Mouse (Mus musculus) ovary, postnatal 10 days (tissue): ENCODE measurements around the gene Fbxl14.
A peak's percentile ranks its signal among the peaks of the same experiment; 100 is the strongest.
"Not testable (repeated sequence)": the region's sequence is repeated elsewhere in the genome, so short reads cannot be mapped to it uniquely, and the experiment has no call there.

Source experiments
- DNase-seq: peaks from one replicate; pipeline ENCODE4 v3.0.0; 2022; ENCODE audit warnings: low spot score

The Fbxl14 gene

DNA sequence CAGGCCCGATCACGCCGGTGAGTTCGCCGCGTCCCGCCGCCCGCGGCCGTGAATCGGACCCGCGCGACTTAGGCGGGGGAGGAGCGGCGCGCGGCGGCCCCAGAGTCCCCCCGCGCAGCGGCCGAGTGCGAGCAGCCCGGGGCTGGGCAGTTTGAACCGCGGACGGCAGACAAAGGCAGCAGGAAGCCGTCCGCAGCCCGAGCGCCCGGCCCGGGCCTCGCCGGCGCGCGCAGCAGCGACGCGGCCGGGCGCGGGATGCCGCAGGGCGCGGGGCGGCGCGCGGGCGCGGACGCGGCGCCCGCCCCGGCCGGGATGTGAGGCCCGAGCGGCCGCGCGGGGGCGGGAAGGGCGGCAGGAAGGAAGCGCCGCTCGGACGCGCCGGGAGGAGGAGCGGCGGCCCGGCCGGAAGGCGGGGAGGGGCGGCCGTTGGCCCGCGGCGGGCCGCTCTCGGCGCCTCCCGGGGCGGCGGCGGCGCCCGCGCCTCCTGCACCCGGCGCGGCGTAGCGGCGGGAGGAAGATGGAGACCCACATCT lies at the start of gene Fbxl14:
TSS of gene Fbxl14 (plus strand) at position 326 of the 533 bp plus-strand sequence.
- DNase-seq = no peak

DNA sequence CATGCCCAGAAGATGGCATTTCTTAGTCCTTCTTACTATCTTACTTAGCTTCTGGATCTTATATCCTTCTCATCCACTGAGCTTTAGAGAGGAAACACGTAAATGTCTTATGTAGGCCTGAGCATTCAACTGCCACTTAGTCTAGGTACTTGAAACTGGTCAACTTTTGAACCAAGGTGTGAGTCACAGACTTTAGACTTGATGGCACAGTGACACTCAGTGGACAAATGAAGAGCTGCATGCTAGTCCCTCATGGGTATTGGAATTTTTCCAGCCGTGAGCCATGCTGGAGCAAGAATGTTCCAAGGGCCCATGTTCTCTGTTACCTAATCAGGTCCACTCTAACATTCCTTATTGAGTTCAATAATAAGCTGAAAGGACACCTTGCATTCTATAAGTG lies 49.0 kb upstream of the Fbxl14 start:
- no peak for DNase-seq

DNA sequence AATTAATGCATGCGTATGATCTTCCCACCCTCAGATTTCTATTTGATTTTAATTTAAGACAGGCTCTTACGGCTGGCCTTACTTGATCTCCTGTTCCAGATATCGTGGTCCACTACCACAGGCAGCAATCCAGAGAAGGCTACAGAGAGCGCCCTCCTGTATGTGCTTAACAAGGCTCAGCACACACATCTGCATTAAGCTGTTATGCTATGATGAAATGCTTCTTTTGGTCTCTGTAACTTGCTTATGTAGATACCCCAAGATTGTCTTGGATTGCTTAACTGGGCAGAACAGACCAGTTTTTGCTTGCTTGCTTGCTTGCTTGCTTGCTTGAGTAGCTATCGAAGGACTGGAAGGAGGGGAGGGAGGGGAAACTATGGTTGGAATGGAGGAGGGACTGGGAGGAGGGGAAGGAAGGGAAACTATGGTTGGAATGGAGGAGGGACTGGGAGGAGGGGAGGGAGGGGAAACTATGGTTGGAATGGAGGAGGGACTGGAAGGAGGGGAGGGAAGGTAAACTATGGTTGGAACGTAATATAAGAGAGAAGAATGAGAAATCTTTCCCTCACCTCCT lies 47.6 kb upstream of the Fbxl14 start:
- no peak for DNase-seq

DNA sequence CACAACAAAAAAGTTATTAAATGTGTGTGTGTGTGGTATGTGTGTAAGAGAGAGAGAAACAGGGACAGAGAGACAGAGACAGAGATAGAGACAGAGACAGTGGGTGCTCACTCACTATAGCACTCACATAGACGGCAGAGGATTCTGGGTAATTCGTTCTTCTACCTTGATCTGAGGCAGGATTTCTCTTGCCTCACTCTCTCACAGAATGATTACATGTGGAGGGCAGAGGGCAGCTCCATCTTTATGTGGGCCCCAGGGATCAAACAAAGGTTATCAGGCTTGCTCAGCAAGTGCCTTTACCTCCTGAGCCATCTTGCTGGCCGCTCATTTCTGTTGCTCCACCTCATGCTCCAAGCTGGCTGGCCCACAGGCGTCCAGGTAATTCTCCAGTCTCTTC lies 45.1 kb upstream of the Fbxl14 start:
- no peak for DNase-seq

DNA sequence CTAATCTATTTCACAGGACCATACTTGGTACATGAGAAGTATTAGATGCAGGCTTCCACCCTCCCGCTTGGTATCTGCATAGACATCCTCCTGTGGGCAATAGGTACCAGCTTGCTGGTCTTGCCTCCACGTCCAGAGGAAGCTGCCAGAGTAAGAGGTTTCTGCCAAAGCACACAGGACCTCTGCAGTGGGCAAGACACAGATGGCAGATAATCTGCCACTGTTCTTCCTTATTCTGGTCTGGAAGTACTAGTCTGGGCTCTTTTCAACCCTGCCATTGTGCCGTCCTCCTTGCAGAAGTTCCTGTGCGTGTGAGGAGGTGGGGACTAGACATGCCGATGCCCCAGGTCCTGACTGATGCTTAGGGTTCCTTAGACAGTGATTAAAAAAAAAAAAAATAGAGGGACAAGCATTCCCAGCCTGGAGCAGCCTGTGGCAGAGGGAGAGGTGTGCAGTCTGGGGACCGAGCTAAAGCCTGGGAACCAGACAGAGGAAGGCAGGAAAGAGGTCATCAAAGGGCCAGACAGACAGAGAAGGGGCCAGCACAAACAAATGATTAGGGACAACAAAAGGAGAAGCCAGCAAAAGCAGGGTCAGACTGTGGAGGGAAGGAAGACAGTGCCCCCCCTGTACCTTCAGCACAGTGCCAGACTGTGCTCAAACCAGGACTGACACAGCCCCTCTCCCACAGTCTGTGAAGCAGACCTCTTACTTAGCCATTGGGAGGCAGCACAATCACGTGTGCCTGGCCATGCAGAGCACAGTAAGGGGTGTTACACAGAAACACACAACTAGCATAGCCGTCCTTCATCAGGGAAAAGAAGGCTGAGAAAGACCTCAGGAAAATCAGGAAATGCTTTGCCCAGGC lies 41.3 kb upstream of the Fbxl14 start:
- no peak for DNase-seq

DNA sequence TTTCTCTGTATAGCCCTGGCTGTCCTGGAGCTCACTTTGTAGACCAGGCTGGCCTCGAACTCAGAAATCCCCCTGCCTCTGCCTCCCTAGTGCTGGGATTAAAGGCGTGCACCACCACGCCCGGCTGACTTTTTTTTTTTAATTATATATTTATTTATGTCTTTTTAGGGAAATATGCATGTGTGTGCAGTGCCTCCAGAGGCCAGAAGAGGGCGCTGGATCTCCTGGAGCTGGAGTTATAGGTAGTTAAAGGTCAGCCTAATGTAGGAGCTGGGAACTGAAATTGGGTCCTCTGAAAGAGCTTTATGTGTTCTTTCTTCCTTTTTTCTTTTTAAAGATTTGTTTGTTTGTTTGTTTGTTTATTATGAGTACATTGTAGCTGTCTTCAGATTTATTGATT lies 36.7 kb upstream of the Fbxl14 start:
- not testable (repeated sequence) for DNase-seq

DNA sequence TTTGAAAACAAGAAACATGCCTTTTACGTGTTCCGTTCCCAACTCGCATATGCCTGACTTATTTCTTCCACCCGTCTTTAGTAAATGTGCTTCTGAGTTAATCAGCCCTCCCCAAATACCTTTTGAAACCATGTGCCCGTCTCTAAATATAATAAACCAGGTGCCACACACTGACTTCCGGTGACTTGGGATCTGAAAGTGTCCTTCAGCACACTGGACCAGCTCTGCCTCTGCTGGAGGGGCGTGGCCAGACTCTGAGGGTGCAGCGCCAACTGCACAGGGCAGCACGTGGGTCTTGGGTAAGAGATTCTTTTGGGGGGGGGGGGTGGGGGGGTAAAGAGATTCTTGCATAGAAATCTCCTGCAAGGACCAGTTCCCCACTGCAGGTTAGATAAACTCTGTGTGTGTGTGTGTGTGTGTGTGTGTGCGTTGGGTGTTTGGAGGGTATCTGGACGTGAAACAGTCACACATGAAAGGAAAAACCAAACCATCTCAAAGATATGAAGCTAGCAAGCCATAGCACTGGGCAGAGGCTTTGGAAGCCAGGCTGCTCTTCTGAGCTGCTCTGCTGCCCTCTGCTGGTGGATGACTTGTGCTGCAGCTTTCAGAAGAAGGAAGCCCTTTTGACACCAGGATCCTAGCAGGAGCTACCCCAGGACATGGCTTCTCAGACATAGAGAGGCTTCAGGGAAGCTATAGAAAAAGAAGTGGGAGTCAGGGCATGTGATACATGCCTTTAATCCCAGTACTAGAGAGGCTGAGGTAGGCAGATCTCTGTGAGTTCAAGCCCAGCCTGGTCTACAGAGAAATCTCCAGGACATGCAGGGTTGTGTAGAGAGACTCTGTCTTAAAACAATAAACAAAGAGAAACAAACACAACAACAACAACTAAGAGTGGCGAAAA lies 35.5 kb upstream of the Fbxl14 start:
- DNase-seq = peak; percentile 44

DNA sequence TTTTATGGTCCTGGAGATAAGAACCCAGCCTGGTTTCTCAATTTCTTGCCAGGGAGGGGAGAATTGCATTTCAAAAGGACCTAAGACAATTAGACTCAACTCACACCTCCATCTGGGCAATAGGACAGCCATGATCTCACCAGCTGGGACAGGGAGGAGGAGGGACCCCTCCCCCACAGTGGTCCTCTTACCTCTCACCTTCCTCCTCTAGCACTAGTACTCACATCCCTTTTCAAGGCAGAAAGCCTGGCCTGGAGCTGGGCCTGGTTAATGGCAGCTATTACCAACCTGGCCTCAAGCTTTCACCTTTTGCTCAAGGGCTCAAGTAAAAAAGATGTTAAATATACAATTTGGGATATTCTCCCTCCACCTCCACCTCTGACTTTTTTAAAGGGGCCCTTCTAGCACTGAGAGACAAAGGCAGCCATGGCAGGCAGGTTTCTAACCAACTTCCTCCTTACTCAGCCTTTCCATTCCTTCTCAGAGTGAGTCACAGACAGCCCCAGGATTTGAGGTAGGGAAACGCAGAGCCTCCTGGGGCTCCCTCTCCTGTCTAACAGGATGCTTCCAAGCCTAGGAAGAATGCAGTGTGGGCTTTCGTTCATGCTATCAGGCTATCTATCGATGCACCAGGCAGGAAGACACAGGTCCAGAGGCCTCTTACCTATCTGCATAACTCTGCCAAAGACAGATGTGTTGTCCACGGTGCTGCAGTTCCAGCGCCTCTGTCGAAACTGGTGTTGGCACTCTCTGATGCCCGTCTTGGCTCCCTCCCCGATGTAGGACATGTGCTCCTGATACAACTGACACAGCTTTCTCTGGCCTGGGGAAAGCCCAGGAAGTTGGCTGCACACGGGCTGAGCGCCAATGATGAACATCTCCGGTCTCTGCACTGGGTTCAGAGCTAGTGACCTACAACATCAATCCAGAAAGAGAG lies 33.5 kb upstream of the Fbxl14 start:
- DNase-seq = no peak

DNA sequence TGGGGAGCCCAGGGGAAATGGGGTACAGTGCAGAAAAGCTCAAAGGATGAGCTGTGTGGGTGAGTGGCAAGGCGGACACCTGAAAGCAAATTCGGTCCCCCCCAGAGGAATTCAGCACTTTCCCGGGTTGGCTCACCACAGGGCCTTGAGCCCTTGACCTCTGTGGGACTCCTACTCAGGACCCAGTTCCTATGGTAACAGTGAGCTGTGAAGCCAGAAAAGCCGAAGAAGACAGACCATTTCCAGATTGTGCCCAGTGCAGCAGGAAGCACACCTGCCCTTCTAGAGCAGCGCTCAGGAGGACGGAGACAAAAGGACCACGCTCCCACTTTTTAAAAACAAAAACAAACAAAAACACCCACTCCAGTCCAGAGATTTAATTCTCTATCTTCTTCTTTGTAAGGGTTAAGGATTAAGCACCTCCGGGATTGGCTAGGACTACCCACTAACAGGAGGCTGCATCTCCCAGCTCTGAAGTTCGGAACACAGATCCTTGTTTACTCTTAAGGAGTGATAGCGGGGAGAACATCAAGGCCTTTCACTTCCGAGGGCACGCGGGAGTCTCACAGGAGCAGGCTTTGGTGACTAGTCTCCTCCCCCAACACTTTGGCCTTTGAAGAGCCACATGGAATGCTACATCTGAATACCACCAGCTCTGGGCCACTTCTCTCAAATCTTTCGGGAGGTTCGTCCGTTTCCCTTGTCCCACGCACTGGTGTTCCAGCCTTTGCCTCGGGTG lies 31.0 kb upstream of the Fbxl14 start:
- peak; percentile 19 for DNase-seq

DNA sequence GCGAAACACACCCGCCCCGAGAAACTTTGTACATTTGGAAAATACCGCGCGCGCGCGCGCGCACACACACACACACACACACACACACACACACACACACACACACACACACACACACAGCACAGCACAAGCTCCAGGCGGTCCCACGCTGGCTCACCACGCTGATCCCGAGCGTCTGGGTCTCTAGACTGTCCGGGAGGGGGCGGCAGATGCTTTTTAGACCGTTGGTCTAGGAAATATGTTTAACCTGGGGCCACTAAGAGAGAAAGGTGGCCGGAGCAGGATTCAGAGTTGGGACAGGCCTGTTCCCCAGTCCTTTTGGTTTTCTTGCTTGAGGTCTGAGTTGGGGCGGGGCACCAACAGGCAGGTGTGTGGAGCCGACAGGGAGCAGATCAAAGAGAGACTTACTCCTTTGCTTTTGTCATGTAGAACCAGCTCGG lies 30.4 kb upstream of the Fbxl14 start:
- DNase-seq = no peak

DNA sequence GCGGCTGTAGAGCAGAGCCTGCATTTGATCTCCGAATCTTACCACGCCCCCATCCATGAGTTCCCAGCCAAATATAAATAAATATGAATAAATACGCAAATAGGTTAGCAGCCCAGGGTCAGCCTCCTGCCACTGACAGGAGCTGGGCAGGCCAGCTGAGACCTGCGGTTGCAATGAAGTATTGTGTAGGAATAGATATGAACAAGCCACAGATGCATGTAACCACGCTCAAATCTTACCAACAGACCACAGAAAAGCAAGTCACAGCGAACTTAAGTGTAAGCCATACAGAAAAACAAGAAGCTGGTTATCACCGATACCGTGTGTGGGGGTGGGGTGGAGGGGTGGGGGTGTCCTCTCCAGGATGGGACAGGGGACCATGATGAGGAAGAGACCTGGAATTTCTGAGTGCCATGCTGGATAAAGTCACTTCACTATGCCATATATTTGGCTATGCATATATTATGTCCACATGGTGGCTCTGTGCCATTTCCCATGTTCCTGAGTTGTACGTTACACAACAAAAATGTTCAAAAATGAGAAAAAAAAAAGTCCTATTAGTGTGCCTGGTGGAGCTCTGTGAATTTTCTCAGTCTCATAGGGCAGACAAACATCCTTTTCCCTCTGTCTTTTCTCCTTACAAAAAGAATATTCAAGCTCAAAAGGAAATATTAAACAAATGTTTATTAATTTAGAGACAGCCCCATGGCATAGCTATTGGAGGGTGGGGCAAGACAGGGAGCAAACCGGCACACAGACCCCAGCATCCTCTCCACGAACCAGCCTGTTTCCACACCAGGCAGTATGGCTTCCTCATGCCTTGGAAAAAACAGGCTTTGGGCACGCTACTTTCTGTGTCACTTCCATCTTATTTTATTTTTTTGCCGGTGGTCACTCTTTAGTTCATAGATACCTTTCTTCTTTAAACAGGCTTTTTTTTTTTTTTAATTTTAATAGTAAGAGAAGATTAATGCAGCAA lies 28.2 kb upstream of the Fbxl14 start:
- DNase-seq = no peak

DNA sequence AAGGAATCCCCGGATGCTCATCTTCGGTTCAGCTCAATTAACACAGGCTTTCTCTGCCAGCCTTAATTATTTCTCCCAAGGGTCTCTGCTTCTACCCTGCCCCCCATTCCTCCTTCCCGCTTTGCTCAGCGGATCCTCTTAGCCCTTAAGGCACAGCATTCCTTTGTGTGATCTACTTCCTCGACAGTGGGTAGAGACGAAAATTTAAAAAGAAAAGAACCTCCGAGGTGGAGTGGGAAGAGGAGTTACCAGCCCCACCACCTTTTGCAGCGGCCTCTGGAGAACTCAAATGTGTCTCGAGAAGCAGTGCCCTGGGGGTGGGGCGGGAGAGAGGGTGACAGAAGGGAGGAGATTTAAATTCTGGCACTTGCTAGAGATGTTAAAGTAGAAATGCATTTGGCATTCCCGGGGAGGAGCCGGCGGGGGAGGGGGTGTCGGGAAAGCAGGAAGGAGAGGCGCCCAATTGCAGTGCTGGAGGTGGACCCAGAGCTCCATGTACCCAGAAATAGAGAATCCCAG lies 27.4 kb upstream of the Fbxl14 start:
- no peak for DNase-seq

DNA sequence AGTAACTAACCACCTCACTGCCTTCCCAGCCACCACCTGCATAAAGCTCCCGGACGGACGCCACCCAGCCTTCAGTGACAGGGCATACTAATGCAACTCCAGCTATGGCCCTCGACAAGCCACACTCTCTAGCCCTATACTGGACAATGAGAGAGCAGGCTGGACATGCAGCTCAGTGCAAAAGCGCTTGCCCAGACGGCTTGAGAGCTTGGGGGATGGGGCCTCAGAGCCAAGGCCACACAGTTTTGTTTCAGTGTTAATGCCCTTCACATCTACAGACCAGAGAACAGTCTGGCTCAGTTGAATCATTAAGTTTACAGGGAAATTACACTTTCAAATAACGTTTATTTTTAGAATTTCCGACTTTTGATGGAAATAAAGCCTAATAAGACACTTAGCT lies 21.3 kb upstream of the Fbxl14 start:
- DNase-seq = no peak

DNA sequence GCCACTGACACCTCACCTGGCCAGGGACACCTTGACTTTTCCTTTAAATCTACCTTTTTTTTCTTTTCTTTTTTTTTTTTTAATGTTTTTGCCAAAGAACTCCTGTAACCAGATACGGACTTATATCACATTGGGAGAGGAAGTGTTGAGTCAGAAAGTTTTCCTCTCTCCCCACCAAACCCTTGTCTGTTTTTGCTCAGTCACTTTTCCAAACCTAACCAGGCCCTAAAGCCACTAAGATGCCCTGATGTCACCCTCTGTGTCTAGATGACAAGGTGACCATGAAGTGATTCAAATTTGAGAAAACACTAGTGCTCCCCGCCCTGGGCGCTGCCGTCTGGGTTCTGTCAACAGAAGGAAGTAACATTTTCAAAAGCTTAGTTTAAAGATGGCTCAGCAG lies 20.4 kb upstream of the Fbxl14 start:
- no peak for DNase-seq

DNA sequence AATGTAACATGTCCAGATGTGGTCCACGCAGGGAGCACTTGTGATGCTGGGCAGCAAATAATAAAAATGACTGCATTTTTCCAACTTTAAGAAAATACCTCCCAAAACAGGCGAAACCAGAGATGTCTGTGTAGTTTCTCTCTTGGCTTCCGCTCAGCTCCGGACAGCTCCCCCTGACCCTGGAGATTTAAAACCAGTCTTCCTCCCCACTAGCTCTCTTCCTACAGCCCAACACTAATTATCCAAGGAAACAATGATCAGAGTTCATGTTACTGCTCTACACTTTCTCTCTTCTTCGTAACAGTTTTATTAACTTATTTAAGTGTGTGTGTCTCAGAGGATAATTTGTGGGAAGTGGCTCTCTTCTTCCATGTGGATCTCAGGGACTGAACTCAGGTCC lies 19.1 kb upstream of the Fbxl14 start:
- DNase-seq = no peak

DNA sequence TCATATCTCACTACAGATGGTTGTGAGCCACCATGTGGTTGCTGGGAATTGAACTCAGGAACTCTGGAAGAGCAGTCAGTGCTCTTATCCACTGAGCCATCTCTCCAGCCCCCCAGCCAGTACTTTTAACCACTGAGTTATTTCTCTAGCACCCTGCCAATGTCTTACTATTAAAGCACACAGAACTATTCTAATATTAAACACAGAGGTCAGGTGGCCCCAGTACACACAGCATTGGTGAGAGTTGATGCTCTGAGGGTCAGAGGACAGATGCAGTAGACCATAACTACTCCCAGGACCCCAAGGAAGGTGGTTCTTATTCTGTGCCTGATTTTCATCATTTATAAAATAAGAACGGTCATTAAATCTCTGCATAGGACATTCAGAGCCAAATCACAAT lies 13.3 kb upstream of the Fbxl14 start:
- DNase-seq = no peak

DNA sequence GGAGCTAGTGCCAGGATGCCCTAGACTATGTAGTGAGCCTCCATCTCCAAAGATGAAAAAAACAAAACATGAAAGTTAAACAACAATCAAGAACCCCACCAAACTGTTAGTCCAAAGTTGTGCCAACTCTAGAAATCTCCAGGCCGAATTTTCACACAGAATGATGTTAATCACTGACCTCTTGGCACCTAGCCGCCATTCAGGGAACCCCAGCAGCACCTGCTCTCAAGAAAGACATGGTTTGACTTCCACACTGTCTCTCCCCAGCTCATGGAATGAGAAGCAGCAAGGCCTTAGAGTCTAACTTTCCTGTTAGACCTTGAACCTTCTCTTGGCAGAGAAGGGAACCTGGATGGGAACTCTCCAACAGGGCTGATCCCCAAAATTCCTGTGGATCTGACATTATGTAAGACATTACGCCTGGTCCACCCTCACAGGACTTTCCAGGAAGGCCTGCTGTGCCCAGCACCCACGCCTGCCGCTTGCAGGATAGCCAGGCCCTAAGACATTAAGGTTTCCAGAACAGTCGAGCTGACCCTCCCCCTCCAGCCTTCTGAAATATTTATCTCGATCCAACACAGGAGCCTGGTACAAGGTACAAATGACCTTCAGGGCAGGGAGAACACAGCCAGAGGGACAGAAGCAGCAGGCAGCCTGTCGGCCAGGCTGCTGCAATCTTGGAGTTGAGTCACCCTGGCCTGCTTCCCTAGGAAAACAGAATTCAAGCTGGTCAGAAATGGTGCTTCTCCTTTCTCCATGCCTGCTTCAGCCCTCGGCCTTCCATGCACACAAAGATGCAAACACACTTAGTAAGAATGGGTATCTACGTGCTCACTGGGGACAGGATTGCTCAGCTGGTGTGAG lies 12.3 kb upstream of the Fbxl14 start:
- no peak for DNase-seq

DNA sequence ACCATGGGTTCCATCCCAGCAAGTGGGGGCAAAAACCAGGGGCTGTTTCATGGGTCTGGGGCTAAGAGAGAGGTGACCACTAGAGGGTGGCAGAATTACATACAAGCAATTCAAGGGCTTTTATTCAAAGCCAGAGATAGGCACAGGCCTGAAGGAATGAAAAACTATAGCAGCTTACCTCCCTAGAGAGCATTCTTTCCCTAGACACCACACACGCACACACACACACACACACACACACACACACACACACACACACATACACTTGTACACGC lies 11.7 kb upstream of the Fbxl14 start:
- DNase-seq = no peak
